Mouse (Mus musculus) heart, postnatal 14 days (tissue): ENCODE data around the gene Fkbp8. TPM values are rescaled to one million over a fixed set of nuclear protein-coding genes. Genes with fewer than 3 reads are reported as not detected.

Experiments
- DNase-seq, 2 experiments: peaks; one replicate each; pipeline ENCODE4 v3.0.0; 2021 to 2022
- intact Hi-C: fragments of 180-260 bp; cut with DNase I; formaldehyde crosslinking; loops from one replicate; pipeline ENCODE4 v1.15.1; 2025
- total RNA-seq, 2 experiments: library from RNA; stranded (reverse); gene quantifications; 2 replicates each; pipeline ENCODE4 v1.2.3; 2021

The Fkbp8 gene
- total RNA-seq, 2 experiments from 2014 or later = 150 to 163 TPM

DNA sequence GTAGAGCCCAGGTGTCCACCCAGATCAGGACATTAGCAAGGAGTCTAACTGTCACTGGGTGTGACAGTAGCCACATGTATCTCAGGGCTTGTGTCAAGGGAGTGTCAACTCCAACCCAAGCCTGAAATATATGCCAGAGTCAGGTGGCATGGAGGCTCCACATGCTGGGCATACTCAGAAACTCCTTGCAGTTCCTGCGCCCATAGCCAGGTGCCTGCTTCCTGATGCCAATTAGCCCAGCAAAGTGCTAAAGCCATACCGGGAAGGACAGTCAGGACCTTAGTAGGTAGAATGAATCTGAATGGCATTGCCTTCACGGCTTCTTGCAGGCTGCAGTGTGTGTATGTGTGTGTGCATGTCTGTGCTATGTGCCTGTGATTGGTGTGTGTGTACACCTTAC is 49.7 kb downstream of the Fkbp8 start:
- DNase-seq = no peak
- intact Hi-C loops = no loop called here

DNA sequence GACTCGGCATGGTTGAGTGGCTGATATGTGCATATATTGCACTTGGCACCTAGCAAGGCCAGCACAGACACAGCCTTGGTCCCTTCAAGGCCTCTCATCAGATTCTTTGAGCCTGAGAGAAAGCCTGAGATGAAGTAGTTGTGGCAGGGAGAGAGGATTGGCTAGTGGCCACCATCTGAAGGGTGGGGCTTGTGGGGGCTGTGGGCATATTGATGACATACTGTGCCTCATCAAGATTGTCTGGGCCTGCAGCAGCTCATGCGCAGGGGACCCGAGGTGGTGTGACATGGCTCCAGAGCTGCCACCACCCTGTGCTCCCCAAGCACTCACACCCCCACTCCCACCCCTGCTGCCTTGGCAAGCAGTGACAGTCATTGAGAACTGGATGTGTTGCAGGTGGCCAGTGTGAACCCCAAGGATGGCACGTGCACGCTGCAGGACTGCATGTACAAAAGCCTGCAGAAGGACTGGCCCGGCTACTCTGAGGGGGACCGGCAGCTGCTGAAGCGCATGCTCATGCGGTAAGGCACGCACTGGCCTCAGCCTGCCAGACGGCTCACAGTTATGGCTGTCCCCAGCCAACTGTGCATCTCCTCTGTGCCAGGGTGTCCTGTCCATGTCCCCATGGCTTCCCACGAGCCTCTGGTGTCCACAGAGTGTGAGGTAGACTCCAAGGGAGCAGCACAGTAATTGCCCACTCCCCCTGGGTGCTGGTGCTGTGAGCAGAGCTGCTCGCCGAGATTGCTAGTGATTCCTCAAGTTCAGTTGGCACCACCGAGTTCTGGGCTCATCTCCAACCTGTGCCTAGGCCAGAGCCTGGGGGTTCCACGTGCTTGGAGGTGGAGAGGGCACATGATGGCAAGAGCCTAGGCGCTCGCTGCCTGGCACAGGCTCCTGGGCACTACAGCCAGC is 56.2 kb downstream of the Fkbp8 start:
- peak in 1 of 2 experiments; percentile 53 for DNase-seq
- intact Hi-C loops = loop anchor here (10.0 kb wide), 1 partner anchor 199 kb away; no protein-coding TSS in a partner anchor

GRCm38 (mm10) chr8:70584606-70585257 is 57.2 kb downstream of the Fkbp8 start:
- no peak for DNase-seq
- intact Hi-C loops = loop anchor here (1.0 to 10.0 kb wide), 4 partner anchors 24 to 200 kb away; partner anchors contain the start of genes Fkbp8 and Kxd1

Other genes starting within 250 kb of the Fkbp8 start
- gene Homer3, start 244.9 kb upstream of the Fkbp8 start, total RNA-seq = 10 to 100 TPM; 16.6 to 18.0 TPM
- 10 to 100 TPM; 28.9 to 29.0 TPM for gene Ddx49, start 225.2 kb upstream of the Fkbp8 start, total RNA-seq
- gene Cope, start 225.2 kb upstream of the Fkbp8 start, total RNA-seq = 100 to 1,000 TPM; 160 to 164 TPM
- under 1 TPM; 0.56 to 0.72 TPM for gene Cers1, start 211.9 kb upstream of the Fkbp8 start, total RNA-seq
- not detected for gene Gdf1, start 197.9 kb upstream of the Fkbp8 start, total RNA-seq
- 10 to 100 TPM; 41.3 to 44.0 TPM for gene Upf1, start 174.4 kb upstream of the Fkbp8 start, total RNA-seq
- 1 to 10 TPM; 2.4 to 3.8 TPM for gene Comp, start 154.2 kb upstream of the Fkbp8 start, total RNA-seq
- 1 to 10 TPM; 7.7 to 9.5 TPM for gene Crtc1, start 88.1 kb upstream of the Fkbp8 start, total RNA-seq
- 1 to 10 TPM; 5.5 to 6.9 TPM for gene Klhl26, start 50.8 kb upstream of the Fkbp8 start, total RNA-seq
- gene Tmem59l, start 40.4 kb upstream of the Fkbp8 start, total RNA-seq = not detected
- gene Crlf1, start 34.6 kb upstream of the Fkbp8 start, total RNA-seq = under 1 TPM; 0.22 to 0.29 TPM
- gene Rex1bd, start 21.0 kb upstream of the Fkbp8 start, total RNA-seq = 100 to 1,000 TPM; 105 TPM
- 1,000 to 10,000 TPM; 1,458 to 1,541 TPM for gene Uba52, start 16.9 kb upstream of the Fkbp8 start, total RNA-seq
- 10 to 100 TPM; 75.3 to 76.6 TPM for gene Kxd1, start 232 bp downstream of the Fkbp8 start, total RNA-seq
- 10 to 100 TPM; 15.5 to 16.5 TPM for gene Ell, start 11.7 kb downstream of the Fkbp8 start, total RNA-seq
- gene Isyna1, start 66.6 kb downstream of the Fkbp8 start, total RNA-seq = 10 to 100 TPM; 25.8 to 27.7 TPM
- gene Ssbp4, start 81.1 kb downstream of the Fkbp8 start, total RNA-seq = 10 to 100 TPM; 39.7 to 46.4 TPM
- 1 to 10 TPM; 1.8 to 2.5 TPM for gene Lrrc25, start 88.4 kb downstream of the Fkbp8 start, total RNA-seq
- 1 to 10 TPM in 1 of 2 experiments, under 1 TPM in 1; 0.41 to 1.6 TPM for gene Gdf15, start 104.7 kb downstream of the Fkbp8 start, total RNA-seq
- gene Pgpep1, start 132.7 kb downstream of the Fkbp8 start, total RNA-seq = 10 to 100 TPM; 38.4 to 46.8 TPM
- 10 to 100 TPM; 75.0 to 76.5 TPM for gene Lsm4, start 145.5 kb downstream of the Fkbp8 start, total RNA-seq
- 100 to 1,000 TPM; 159 to 162 TPM for gene Jund, start 171.2 kb downstream of the Fkbp8 start, total RNA-seq
- under 1 TPM; 0.10 to 0.12 TPM for gene Iqcn, start 175.7 kb downstream of the Fkbp8 start, total RNA-seq
- not detected for gene Gm3336, start 190.8 kb downstream of the Fkbp8 start, total RNA-seq
- 1 to 10 TPM; 4.5 to 4.6 TPM for gene Pde4c, start 196.0 kb downstream of the Fkbp8 start, total RNA-seq
- 10 to 100 TPM; 51.6 to 51.9 TPM for gene Rab3a, start 227.0 kb downstream of the Fkbp8 start, total RNA-seq
- 10 to 100 TPM; 29.3 to 29.9 TPM for gene Mpv17l2, start 233.2 kb downstream of the Fkbp8 start, total RNA-seq
- gene Pik3r2, start 249.0 kb downstream of the Fkbp8 start, total RNA-seq = 10 to 100 TPM; 31.4 to 33.1 TPM